Mouse (Mus musculus) small intestine, adult 2 months (tissue): ENCODE results near the gene Plpp4.

ENCODE experiments used
- CTCF ChIP-seq: fragments of 200-500 bp; IDR thresholded peaks from 2 replicates; pipeline ENCODE4 v1.5.1; 2012; ENCODE audit warnings: low read depth, mild to moderate bottlenecking, control low read depth, inconsistent platforms, low read length, moderate library complexity, mixed read lengths; ENCODE audit not compliant: insufficient replicate concordance, insufficient read length; ENCODE audit errors: extremely low read depth
- POLR2A ChIP-seq: fragments of 200-500 bp; IDR thresholded peaks from 2 replicates; pipeline ENCODE4 v1.6.1; 2012; ENCODE audit warnings: low read depth, mild to moderate bottlenecking, control low read depth, inconsistent platforms, low read length, moderate library complexity

DNA sequence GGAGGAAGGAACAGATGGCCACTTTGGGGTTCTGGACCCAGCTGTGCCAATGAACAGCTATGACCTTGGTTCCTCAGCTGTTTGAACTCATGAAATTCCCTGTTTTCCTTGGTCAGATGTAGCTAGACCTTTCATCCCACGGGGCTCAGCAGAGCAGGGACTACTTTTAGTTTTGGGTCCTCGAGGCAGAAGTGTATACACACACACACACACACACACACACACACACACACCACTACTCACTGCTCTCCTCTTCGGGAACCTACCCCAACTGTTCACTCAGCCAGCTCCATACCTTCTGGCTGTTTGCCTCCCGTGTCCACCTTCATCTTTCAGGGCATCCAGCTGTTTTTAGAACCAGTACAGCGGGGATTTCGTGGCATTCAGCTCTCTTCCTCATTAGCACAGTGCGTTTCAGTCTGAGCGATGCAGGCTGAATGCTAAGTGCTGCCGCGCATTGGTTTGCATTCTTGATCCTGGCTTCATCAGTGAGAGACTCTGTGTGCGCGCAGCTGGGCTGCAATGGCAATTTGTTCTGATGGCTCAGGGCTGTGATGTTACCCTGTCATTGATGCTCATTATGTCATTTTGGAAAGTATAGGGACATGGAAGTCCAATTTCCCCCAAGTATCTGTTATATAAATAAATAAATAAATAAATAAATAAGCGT lies 146.0 kb downstream of the Plpp4 start:
- TF ChIP-seq CTCF (no peak), POLR2A (no peak)
